Mouse (Mus musculus) heart, postnatal 4 days (tissue): ENCODE data around the gene Tbl1x. TPM values are rescaled to one million over a fixed set of nuclear protein-coding genes. Genes with fewer than 3 reads are reported as not detected.

Experiments used
- DNase-seq: peaks from one replicate; pipeline ENCODE4 v3.0.0; 2021
- total RNA-seq, 2 experiments: library from RNA; stranded (reverse); gene quantifications; 2 replicates each; pipeline ENCODE4 v1.2.3; 2021

Tbl1x gene
- total RNA-seq, 2 experiments from 2014 or later = 75.2 to 75.9 TPM

- DNase-seq = no peak
These were observed 101.1 kb downstream of the Tbl1x start for GRCm38 (mm10) chrX:77611938-77612337.

- no peak for DNase-seq
These were observed 102.2 kb downstream of the Tbl1x start for GRCm38 (mm10) chrX:77613041-77613440.

- no peak for DNase-seq
These were observed 105.0 kb downstream of the Tbl1x start for GRCm38 (mm10) chrX:77615735-77616293.

DNA sequence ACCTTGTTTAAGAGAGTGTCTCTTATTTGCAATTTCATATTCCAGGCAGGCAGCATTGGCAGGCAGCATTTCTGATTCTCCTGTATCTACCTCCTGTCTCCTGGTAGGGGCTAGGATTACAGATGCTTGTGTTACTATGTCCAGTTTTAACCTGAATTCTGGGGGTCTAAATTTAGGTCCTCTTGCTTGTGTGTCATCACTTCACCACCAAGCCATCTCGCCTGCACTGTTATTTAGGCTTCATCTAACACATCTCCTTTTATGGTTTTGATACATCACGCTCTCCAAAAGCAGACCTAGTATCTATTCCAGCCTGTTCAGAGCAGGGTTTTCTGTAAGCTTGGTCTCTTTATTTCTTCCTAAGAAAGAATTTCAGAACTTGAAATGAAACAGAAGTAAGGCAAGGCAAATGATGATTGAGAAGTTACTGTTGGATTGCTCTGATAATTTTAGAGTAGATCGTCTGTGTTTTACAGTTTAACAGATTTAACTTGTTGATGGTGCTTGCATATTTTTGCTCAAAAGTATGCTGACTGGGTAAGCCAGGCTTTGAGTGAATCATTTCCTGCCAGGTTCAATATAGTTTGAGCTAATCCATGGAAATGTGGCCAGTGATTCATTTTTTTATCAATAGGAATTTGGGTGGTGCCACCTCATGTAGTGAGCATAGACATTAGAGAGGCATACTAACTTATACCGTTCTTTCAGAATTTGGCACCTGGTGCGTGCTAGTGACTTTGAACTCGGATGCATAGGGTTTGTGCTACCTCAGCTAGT lies 106.7 kb downstream of the Tbl1x start:
- no peak for DNase-seq

DNA sequence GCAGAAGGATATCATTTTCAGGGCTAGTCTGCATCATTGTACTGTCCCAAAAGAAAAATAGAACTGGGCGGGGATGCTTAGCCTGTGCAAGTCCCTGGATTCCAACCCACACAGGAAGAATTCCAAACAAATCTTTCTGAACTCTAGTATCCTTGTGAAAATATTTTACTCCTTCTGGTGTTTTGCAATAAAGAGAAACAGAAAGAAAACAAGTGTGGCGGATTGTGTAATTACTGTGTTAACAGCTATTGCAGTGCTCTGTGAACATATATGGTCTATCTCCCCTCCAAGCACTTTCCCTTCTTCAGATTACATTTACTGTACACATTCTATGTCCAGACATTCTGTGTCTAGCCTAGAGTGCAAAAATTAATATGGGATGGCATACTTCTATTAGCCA lies 119.6 kb downstream of the Tbl1x start:
- no peak for DNase-seq

DNA sequence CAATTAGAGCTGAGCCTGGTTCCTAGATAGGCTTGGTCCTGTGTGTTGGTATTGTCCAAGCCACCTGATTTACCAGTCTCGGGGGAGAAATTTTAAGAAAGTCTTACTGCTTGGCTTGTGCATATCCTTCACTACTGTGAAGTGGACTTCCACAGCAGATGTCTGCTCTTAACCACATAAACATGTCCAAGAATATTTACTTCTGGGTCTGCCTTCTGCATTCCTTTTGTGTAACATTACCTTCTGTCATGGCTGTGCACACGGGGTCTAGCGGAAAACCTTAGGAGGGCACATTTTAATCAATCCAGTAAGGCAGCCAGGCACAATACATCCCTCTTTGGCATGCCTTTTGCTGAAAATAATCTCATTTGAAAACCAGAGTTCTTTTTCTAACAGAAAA lies 125.7 kb downstream of the Tbl1x start:
- DNase-seq = no peak

GRCm38 (mm10) chrX:77638076-77638475 lies 127.3 kb downstream of the Tbl1x start:
- DNase-seq = peak; percentile 31

DNA sequence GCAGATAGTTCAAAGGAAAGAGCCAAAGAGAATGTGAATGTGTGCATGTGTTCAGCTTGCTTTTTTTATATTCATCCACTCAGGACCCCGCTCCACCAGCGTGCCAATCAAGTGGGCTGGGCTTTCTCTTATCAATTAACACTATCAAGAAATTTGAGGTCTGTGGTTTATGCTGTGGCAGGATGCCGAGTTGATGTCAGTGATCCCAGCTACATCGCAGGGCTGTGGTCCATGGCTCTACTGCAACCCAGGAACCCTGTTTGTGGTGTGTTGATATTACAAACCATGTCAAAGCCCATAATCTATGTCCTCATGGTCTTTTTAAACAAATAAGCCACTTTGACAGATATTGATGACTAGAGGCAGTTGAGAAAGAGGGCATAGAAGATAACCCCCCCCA lies 129.5 kb downstream of the Tbl1x start:
- no peak for DNase-seq

DNA sequence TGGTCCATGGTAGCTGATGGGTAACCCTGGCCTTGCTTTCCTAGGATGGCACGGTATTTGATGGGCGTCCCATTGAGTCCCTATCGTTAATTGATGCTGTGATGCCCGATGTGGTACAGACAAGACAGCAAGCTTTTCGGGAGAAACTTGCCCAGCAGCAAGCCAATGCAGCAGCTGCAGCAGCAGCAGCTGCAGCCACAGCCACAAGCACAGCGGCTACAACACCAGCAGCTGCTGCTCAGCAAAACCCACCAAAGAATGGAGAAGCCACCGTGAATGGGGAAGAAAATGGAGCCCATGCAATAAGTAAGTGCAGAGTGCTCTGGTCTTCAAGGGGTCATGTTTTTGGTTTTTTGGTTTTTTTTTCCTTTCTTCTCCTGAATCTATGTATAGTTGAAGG lies 135.4 kb downstream of the Tbl1x start:
- no peak for DNase-seq

GRCm38 (mm10) chrX:77650246-77650645 lies 139.4 kb downstream of the Tbl1x start:
- DNase-seq = no peak

DNA sequence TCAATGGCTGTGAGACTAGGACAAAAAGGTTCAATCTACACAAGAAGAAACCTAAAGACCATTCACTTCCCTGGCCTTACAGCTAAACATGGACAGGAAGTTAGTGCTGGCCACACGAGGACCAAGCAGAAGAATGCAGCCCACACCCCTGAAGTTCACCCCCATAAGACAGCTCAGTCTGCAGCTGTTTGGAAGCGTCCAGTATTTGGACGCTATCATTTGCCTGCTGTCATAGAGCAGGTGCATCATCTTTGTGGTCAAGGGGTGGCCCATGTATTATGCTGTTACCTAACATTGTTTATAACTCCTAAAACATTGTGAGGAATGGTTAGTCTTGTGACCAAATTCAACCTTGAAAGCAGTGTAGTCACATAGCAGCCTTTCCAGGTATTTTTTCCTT lies 151.2 kb downstream of the Tbl1x start:
- no peak for DNase-seq

- no peak for DNase-seq
These were observed 152.5 kb downstream of the Tbl1x start for GRCm38 (mm10) chrX:77663276-77663675.

- DNase-seq = no peak
These were observed 154.2 kb downstream of the Tbl1x start for GRCm38 (mm10) chrX:77665030-77665429.

- peak; percentile 22 for DNase-seq
These were observed 156.1 kb downstream of the Tbl1x start for GRCm38 (mm10) chrX:77666911-77667310.

DNA sequence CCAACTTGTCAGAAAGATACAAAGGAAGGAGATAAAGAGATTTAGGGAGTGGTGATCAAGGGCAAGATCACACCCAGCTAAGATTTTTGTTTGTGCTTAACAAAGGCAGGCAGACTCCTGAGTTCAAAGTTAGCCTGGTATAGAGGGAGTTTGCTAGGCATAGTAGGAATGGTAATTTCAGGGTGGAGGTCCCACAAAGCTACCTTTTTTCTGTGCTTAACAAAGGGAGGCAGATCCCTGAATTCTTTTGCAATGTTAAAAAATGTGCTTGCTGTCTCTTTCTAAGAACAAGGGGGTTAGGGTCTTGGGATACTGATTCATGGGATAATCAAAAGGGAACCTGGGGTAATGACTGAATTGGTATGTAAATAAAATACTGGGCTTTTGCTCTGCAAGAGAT lies 156.6 kb downstream of the Tbl1x start:
- DNase-seq = no peak

DNA sequence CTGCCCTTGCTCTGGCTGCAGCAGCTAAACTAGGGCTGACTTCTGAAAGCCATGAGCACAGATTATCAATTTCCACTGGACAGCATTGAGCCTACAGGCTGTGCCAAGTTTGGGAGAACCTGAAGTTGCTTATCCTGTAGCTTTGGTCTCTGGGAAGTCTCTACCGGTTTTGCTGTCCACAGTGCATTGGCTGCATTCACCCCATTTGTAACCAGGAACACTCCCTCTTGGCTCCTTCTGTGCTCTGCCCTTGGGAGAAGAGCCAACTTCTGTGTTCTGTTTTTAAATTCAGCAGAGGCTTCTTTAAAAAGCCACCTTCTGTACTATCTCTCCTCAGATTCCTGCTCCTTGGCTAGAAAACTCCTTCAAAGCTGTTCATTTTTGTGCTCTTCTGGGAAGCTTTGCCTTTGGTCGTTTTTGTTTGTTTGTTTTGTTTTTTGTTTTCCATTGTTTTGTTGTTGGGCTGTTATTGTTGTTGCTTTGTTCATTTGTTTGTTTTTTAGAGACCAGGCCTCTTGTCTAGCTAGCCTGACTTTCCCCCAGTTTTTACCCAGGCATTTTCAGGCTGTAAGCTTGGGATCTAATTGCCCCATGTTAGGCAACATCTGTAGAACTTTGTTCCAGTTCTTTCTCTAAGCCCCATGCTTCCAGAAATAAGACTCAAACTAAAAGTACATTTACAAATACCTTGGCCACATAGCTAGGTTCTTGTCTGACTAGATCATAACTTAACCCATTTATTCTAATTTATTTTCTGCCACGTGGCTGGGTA lies 159.2 kb downstream of the Tbl1x start:
- DNase-seq = peak; percentile 7
